Mouse (Mus musculus): Measurements from ENCODE around the gene Dlgap1. TPM values are rescaled to one million over a fixed set of nuclear protein-coding genes. Genes with fewer than 3 reads are reported as not detected.

Gene Dlgap1
- total RNA-seq, 2 experiments from 2014 or later = not detected

DNA sequence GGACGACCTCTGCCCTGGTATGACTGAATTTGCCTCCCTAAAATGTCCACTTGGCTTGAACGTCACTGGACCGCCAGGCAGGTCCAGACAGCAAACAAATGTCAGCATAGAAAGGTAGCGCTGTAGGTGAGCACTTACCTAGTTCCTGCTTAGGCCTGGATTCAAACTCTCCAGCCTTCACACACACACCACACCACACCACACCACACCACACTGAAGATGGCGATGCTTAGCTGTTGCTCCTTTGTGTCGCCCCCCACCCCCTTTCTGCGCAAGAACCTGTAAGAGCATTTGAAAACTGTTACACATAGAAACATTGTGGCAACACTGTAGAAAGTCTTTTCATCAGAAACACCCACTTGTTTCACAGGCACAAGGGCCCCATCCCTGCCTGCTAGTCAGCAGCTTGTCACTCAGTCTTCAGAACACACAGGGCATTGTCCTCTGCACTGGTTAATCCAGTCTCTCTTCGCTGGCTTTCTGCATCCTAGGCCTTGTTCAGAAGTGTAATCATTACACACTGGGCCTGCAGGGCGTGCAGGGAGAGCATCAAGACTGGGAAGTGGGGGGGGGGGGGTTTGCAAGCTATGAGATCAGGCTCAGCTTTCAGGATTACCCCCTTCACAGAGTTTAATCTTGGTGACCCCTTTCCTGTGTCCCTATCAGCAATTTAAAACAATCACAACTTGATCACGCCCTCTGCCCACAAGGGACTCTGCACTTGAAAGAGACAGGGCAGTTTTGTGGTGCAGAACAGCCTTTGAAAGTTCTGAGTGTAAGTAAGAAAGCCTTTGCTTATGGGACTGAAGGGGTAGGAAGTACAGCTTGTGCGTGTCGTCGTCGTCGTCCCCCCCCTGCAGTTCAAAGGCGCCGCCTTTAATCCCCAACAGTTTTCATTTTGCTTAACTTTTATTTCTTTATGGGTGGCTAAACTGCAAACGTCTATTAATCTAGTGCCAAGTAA, 812.1 kb downstream of the Dlgap1 start:
- ATAC-seq (replicated peaks; ENCODE audit: low FRiP score, poor library complexity, severe bottlenecking) = no peak

DNA sequence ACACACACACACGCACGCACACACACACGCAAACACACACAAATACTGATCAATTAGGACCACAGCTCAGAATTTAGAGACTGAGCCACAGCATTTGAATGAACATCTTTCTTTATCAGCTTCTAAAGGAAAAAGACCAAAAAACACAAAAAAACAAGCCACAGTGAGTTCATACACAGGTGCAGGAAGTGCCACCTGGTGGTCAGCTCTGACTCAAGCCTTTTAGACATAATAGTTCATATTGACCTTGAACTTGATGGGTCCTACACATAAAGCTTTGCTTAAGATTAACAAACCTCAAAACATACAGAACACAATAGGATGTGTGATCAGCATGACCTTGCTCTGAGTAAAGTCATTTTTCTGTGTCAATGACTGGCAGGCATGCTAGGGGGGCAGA, 814.4 kb downstream of the Dlgap1 start:
- no peak for ATAC-seq (replicated peaks; ENCODE audit: low FRiP score, poor library complexity, severe bottlenecking)

DNA sequence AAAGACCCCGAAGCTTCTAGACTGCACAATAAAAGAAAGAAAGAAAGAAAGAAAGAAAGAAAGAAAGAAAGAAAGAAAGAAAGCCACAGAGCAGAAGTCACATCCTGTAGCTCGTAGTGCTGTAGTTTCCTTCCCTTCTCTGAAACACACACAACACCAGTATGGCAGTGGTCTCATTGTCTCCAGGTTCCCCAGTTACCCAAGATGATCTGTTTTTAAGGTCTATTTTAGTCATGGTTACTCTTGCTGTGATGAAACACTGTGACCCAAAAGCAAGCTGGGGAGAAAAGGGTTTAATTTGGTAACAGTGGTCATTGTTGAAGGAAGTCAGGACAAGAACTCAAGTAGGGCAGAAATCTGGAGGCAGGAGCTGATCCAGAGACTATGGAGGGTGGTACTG, 818.5 kb downstream of the Dlgap1 start:
- ATAC-seq (replicated peaks; ENCODE audit: low FRiP score, poor library complexity, severe bottlenecking) = no peak

DNA sequence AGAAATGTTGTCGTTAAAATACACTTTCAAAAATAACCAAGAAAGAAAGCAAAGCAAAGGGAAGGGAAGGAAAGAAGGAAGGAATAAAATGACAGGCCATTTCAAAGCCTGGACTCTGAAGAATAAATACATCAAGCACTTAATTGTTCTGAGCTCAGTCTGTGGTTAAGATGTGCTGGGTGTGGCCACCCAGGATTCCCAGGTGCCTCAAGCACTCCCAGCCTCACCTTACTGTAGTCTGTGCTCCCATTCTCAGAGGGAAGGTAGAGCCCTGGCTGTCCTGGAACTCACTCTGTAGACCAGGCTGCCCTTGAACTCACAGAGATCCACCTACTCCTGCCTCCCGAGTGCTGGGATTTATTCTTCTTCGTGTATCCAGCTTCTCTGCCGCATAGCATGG, 821.9 kb downstream of the Dlgap1 start:
- no peak for ATAC-seq (replicated peaks; ENCODE audit: low FRiP score, poor library complexity, severe bottlenecking)

DNA sequence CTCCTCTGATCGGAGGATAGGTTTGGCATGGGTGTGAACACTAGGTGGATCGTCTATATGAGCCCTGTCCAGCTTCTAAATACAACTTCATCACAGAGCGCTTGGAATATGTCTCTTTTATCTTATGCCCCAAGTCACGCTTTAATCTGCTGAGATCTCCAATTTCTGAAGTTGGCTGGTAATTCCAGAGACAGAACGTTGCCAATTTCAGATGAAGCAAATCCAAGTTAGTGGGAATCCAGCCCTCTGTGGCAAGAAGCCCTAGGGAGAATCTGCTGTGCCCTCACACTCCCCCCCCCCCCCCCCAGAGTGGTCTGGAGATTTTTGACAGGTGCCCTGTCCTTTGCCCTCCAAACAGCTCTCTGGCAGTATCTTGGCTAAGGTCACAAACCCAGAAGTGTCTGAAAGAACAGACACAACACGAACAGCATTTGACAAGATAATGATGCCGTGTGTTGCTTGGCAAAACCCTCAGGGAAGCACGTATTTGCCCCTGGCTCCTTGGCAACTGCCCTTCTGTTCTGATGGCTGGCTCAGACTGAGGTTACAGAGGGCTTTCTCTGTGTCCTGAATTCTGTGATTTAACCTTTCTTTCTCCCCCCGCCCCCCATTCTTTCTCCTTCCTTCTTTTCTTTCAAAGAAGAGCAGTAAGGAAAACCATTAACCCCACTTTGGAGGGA, 822.9 kb downstream of the Dlgap1 start:
- no peak for ATAC-seq (replicated peaks; ENCODE audit: low FRiP score, poor library complexity, severe bottlenecking)

DNA sequence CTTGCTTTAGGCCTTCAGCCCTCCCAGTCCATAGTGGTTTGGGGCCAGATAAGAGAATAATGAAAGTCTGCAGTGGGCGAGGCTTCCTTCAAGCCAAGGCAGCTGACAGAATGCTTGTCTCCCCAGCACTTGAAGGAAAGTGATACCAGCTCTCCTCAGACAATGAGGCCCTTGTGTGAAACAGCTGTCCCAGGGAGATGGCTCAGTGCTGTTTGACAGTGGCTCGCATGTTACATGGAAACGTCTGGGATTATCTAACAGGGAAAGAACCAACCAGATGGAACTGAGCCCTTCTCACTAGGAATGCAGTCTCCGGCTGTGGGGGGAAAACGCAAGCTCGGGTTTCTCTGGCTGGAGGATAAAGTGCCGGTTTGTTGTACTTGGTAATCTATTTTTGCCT, 825.4 kb downstream of the Dlgap1 start:
- ATAC-seq (replicated peaks; ENCODE audit: low FRiP score, poor library complexity, severe bottlenecking) = no peak

DNA sequence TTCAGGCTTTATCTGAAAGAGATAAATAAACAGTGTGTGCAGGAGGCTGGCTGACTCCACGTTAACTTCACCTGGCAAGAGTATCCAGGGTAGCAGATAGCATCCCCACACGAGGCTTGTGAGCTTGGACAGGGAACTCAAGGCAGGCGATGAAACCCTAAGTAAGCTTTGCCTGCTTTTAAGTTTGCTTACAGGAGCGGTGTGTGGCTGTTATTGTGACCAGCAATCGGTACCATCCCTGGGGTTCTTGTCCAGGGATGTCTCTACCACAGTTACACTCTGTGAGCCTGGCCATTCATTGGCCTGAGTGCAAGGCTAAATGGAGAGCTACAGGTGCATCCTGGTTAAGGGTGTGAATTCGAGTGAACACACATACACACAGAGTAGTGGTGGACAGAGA, 825.8 kb downstream of the Dlgap1 start:
- ATAC-seq (replicated peaks; ENCODE audit: low FRiP score, poor library complexity, severe bottlenecking) = no peak

DNA sequence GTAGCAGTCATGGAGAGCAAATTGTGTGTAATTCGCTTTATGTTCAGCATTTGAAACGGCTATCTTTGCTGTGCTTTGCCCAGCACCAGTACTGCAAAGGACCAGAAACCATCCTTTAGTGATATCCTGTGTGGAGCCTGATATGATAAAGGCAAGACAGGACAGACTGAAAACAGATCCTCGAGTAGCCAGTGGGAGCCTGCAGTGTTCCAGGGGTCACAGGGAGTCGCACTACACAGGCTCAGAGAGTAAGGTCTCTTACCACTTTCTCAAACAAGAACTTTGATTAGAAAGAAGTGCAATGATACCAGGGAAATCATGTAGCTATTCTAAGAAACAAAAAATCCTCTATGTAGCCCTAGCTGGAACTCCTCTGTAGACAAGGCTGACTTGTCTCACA, 826.3 kb downstream of the Dlgap1 start:
- no peak for ATAC-seq (replicated peaks; ENCODE audit: low FRiP score, poor library complexity, severe bottlenecking)

DNA sequence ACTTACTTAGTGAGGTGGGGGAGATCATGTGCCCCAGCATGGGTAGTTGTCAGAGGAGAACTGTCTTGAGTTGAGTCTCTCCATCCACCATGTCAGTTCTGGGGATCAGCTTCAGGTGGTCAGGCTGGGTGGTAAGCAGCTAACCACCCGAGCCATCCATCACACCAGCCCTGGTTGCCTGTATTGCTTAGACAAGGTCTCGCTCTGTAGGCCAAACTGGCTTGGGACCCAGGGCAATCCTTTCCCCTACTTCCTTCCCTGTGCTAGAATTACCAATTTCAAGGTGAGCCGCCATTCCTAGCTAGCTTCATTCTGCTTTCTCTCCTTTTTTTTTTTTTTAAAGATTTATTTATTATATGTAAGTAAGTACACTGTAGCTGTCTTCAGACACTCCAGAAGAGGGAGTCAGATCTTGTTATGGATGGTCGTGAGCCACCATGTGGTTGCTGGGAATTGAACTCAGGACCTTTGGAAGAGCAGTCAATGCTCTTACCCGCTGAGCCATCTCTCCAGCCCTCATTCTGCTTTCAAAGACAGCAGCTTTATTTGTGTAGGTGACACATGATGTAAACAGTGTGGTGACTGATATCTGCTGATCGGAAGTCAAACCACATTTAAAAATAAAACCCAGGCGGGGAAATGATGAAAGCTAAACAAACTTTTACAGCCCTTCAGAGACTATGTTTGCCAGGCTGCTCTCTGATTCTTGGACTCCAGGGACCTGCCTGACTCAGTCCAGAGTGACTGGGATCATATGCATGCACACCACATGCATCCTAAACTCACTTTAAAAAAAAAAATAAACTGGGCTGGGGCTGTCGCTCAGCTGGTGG, 828.3 kb downstream of the Dlgap1 start:
- no peak for ATAC-seq (replicated peaks; ENCODE audit: low FRiP score, poor library complexity, severe bottlenecking)

DNA sequence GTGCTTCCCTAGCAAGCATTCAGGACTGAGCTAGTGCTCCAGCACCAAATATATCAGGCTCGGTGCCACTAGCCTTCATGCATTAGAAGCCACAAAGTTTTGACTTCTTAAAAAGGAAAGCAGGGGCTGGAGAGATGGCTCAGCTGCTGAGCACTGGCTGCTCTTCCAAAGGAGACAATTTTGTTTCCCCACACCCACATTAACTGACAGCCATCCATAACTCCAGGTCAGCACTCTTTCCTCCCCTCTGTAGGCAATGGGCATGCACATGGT, 828.8 kb downstream of the Dlgap1 start:
- ATAC-seq (replicated peaks; ENCODE audit: low FRiP score, poor library complexity, severe bottlenecking) = no peak

DNA sequence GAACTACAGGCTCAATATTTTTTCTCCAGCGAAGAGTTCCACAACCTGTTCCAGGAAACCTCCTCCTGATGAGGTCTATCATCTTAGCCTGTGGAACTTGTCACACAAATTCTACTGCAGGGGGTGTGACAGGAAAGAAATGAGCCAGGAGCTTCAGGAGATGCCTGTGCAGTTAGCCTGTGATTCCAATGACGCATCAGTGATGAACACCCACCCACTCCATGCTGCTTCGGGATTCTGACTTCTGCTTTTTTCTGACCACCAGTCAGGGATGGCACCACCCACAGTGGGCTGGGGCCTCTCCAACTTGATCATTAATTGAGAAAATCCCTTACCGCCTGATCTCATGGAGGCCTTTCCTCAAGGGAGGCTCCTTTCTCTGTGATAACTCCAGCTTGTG, 830.4 kb downstream of the Dlgap1 start:
- no peak for ATAC-seq (replicated peaks; ENCODE audit: low FRiP score, poor library complexity, severe bottlenecking)

DNA sequence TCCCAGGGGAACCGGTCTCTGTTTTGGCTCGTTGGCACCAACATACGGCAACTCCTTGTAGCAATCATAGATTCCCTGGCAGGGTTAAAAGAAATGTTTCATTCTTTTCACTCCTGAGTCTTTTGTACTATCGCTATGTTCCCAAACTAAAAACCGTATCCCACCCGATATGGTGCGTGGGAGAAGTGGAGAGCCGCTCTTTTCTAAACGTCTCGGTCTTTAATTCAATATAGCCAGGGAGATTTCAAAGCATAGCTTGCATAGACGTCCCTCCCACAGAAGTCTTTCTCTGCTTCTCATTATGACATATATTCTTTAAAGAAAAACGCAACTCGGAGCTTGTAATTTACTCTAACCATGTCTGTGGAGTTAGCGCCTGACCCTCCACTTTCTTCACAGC, 833.1 kb downstream of the Dlgap1 start:
- ATAC-seq (replicated peaks; ENCODE audit: low FRiP score, poor library complexity, severe bottlenecking) = no peak

DNA sequence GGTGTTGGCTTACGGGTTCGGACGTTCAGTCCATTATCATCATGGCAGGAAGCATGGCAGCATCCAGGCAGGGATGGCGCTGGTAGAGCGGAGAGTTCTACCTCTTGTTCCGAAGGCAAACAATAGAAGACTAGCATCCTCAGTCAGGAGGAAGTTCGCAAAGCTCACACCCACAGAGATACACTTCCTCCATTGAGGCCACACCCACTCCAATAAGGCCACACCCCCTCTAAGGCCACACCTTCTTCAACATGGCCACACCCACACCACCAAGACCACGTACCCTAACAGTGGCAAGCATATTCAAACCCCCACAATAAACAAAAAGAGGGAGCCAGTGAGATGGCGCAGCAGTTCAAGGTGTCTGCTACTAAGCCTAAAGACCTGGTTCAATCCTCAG, 837.0 kb downstream of the Dlgap1 start:
- no peak for ATAC-seq (replicated peaks; ENCODE audit: low FRiP score, poor library complexity, severe bottlenecking)

DNA sequence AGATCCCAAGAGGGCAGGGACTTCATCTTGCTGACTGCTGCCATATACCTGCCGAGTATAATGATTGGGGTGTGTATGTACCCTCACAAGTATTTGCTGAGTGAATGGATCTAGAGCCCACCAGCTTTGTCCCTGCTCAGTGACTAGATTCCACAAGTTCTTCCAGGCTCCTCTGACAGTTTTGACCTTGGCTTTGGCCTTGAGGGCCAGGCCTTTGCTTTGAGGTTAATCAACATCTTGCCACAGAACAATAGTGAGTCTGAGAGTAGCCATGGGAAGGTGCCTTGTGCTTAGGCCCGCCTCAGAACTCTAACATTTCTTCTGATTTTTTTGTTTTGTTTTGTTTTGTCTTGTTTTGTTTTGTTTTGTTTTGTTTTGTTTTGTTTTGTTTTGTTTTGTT, 837.7 kb downstream of the Dlgap1 start:
- no peak for ATAC-seq (replicated peaks; ENCODE audit: low FRiP score, poor library complexity, severe bottlenecking)

DNA sequence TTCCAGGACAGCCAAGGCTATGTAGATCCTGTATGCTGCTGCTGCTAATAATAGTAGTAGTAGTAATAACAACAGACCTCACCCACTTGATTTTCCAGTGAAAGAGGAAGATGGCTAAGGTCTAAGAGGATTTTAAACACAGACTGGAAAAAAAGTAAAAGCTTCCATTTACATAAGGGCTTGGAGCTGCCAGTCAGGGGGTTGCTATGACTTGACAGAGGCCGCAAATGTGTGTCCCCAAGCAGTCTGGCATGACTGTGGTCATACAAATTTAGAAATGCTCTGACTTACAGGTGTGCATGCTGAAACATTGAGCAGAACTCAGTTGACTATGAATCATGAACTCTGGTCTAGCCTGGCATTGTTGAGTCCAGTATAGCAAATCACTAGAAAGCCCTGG, 839.0 kb downstream of the Dlgap1 start:
- no peak for ATAC-seq (replicated peaks; ENCODE audit: low FRiP score, poor library complexity, severe bottlenecking)

DNA sequence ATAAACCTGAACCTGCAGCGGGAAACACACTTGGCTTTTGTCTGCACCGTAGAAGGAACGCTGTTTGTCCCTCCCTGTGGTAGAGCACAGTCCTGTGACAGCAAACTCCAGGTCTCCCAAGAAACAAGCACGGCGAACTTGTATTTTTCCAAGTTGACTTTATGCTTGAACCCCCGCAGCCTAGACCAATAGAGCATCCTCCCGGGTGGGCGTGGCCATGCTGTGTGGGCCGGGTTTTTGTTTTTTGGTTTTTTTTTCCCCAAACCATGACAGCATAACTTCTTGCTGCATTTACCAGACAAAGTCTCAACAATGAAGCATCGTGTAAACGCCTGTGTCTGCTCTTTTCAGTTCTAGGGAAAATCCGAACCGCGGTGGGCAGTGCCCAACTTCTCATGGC, 840.0 kb downstream of the Dlgap1 start:
- ATAC-seq (replicated peaks; ENCODE audit: low FRiP score, poor library complexity, severe bottlenecking) = no peak

DNA sequence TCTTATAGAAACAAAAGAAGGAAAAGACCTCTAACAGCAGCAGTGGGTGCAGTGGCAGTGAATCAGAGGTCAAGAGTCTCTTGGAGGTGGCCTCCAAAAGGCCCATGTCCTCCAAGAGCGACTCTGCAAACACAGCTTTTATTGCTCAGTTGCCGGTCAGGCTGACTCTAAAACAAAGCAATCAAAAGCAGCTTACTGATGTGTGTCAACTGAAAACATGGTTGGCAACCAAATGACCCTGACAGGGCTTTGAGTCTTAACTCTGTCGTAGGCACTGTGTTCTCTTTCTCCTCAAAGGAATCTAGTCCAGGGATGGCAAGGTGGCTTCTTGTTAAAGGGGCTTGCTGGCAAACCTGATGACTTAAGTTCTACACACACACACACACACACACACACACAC, 840.9 kb downstream of the Dlgap1 start:
- ATAC-seq (replicated peaks; ENCODE audit: low FRiP score, poor library complexity, severe bottlenecking) = no peak

DNA sequence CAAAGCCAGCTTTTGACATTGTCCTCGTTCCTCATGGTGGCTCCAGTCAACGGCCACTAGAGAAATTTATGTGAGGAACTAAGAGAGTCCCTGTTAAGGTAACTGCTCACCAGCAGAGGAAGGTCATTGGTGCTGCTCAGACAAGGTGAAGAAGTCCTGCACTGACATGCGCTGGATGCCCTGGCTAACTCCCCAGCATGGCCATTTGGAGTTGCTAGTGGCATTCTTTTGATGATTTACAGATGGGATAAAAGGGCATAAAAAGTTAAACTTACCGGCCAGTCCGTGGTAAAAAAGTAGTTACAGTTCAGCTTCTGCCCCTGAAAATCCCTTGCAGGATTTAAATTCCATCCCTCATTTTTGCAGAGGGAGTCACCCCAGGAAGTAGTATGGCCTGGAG, 841.9 kb downstream of the Dlgap1 start:
- no peak for ATAC-seq (replicated peaks; ENCODE audit: low FRiP score, poor library complexity, severe bottlenecking)

DNA sequence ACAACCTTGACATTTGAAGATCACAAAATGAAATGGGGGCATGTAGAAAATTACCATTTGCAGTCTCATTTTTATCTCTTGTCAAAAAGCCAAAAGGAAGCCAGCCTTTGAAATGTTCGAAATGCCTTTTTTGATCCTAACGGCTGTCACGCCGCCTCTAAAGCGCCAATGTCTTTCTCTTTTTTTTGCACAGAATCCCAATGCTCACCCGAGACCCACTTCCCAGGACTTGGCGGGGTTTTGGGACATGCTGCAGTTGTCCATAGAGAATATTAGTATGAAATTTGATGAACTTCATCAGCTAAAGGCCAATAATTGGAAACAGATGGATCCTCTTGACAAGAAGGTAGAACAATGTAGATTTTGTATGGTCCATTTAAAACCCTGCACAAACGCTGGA, 846.1 kb downstream of the Dlgap1 start:
- ATAC-seq (replicated peaks; ENCODE audit: low FRiP score, poor library complexity, severe bottlenecking) = no peak

DNA sequence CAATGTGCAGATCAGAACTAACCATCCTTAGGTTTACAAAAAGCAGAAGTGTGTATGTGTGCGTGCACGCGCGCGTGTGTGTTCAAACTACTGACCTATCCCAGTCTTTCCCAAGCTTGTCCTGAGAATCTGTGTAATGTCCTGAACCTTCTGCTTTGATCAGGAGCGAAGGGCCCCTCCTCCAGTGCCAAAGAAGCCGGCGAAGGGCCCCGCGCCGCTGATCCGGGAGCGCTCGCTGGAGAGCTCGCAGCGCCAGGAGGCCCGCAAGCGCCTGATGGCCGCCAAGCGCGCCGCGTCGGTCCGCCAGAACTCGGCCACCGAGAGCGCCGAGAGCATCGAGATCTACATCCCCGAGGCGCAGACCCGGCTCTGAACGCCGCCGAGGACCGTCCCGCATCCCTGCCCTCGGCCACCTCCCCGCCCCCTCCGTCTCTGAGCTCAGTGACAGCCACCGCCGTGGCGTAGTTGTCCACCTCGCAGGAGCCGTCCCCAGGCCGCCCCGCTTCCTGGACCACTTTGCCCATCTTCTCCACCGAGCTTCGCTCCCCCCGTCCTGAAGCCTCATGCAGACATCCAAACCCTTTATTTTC, 849.1 kb downstream of the Dlgap1 start:
- ATAC-seq (replicated peaks; ENCODE audit: low FRiP score, poor library complexity, severe bottlenecking) = no peak

All from erythroid progenitor cell, adult 5-6 weeks (primary cell).